Mouse (Mus musculus) stomach, embryonic 15.5 days (tissue): ENCODE measurements around the gene Wls. TPM values are rescaled to one million over a fixed set of nuclear protein-coding genes. Genes with fewer than 3 reads are reported as not detected.

Source experiments
- ATAC-seq: fragments of 200-750 bp; cut with Nextera tagmentation; 2 replicates; pipeline ENCODE4 v1.8.0; 2017; ENCODE audit warnings: low read depth, moderate number of reproducible peaks, moderate TSS enrichment; ENCODE audit not compliant: insufficient read depth, low FRiP score
- H3K27ac ChIP-seq: fragments of 300-500 bp; sonication (generic); 2 replicates; pipeline ENCODE4 v1.5.1; 2015; ENCODE audit warnings: mild to moderate bottlenecking, inconsistent platforms
- H3K27me3 ChIP-seq: fragments of 300-500 bp; sonication (generic); replicated peaks from 2 replicates; pipeline ENCODE4 v1.6.1; 2015; ENCODE audit warnings: inconsistent platforms
- H3K36me3 ChIP-seq: fragments of 300-500 bp; sonication (generic); 2 replicates; pipeline ENCODE4 v1.6.1; 2015; ENCODE audit warnings: inconsistent platforms
- H3K4me1 ChIP-seq: fragments of 300-500 bp; sonication (generic); 2 replicates; pipeline ENCODE4 v1.6.1; 2015; ENCODE audit warnings: inconsistent platforms
- H3K4me2 ChIP-seq: fragments of 300-500 bp; sonication (generic); 2 replicates; pipeline ENCODE4 v1.6.1; 2015; ENCODE audit warnings: mild to moderate bottlenecking, inconsistent platforms
- H3K4me3 ChIP-seq: fragments of 300-500 bp; sonication (generic); replicated peaks from 2 replicates; pipeline ENCODE4 v1.5.1; 2015; ENCODE audit warnings: inconsistent platforms
- H3K9ac ChIP-seq: fragments of 300-500 bp; sonication (generic); 2 replicates; pipeline ENCODE4 v1.6.1; 2015; ENCODE audit warnings: inconsistent platforms
- H3K9me3 ChIP-seq: fragments of 300-500 bp; sonication (generic); 2 replicates; pipeline ENCODE4 v1.6.1; 2016; ENCODE audit warnings: inconsistent platforms
- WGBS: fragments of 180-500 bp; shearing (Covaris S2); methylation state at CpG from one replicate; pipeline ENCODE4 v1.1.7; 2015; 5-methylcytosine and 5-hydroxymethylcytosine counted together
- polyA plus RNA-seq: library from polyadenylated mRNA; unstranded; fragments of >200 nt; fragmentation: Nextera tagmentation; extraction: Ambion mirVana; gene quantifications from 2 replicates; pipeline ENCODE4 v1.2.1, GENCODE M21; 2015

Wls gene
- polyA plus RNA-seq: 88.9 and 92.3 TPM in 2 replicates

- 0% methylated on average over 19 of the region's 21 CpGs for WGBS
- H3K36me3 ChIP-seq: no peaks in the 10 kb centered on the region
- H3K4me1 ChIP-seq: no peaks in the 10 kb centered on the region
- no peaks in the 10 kb centered on the region for H3K9me3 ChIP-seq
- H3K4me2 ChIP-seq: peak within 1 kb of the TSS; percentile 79
- H3K9ac ChIP-seq: peak within 1 kb of the TSS; percentile 43
- no peaks in the 10 kb centered on the region for H3K27me3 ChIP-seq
- peak within 1 kb of the TSS; percentile 77 for H3K27ac ChIP-seq
- ATAC-seq: peak; percentile 91
- H3K4me3 ChIP-seq: peak within 1 kb of the TSS; percentile 53
Observed at GRCm38 (mm10) chr3:159839481-159839880, at the start of gene Wls. Gene Wls, plus strand, starts transcription at chr3:159839672.

GRCm38 (mm10) chr3:159789781-159790180 lies 49.7 kb upstream of the Wls start:
- Histone ChIP-seq H3K9ac (no peak overlapping the region), H3K4me2 (no peak overlapping the region), H3K9me3 (no peaks in the 10 kb centered on the region), H3K4me3 (no peak overlapping the region), H3K36me3 (no peaks in the 10 kb centered on the region), H3K27me3 (no peaks in the 10 kb centered on the region), H3K4me1 (no peaks in the 10 kb centered on the region), H3K27ac (no peak overlapping the region)
- no peak for ATAC-seq
- WGBS: 62% methylated on average over 2 of the region's 2 CpGs

- no peaks in the 10 kb centered on the region for H3K4me1 ChIP-seq
- H3K9ac ChIP-seq: no peak overlapping the region
- no peaks in the 10 kb centered on the region for H3K36me3 ChIP-seq
- H3K27me3 ChIP-seq: no peaks in the 10 kb centered on the region
- no peak overlapping the region for H3K4me2 ChIP-seq
- no peak overlapping the region for H3K4me3 ChIP-seq
- H3K9me3 ChIP-seq: no peaks in the 10 kb centered on the region
- H3K27ac ChIP-seq: no peak overlapping the region
- no peak for ATAC-seq
Observed at GRCm38 (mm10) chr3:159831535-159831934, 7.9 kb upstream of the Wls start.

- no peaks in the 10 kb centered on the region for H3K4me1 ChIP-seq
- ATAC-seq: peak; percentile 71
- peak overlapping the region; percentile 53 for H3K4me3 ChIP-seq
- peak overlapping the region; percentile 77 for H3K27ac ChIP-seq
- H3K4me2 ChIP-seq: peak overlapping the region; percentile 79
- WGBS: 0% methylated on average over 27 of the region's 27 CpGs
- H3K36me3 ChIP-seq: no peaks in the 10 kb centered on the region
- H3K9me3 ChIP-seq: no peaks in the 10 kb centered on the region
- peak overlapping the region; percentile 43 for H3K9ac ChIP-seq
- no peaks in the 10 kb centered on the region for H3K27me3 ChIP-seq
Observed at GRCm38 (mm10) chr3:159840002-159840816, 737 bp downstream of the Wls start.

GRCm38 (mm10) chr3:159840817-159841390 lies 1.4 kb downstream of the Wls start:
- Histone ChIP-seq H3K9ac (peak overlapping the region; percentile 43), H3K4me3 (peak overlapping the region; percentile 53), H3K9me3 (no peaks in the 10 kb centered on the region), H3K4me1 (no peaks in the 10 kb centered on the region), H3K36me3 (no peaks in the 10 kb centered on the region), H3K27ac (peak overlapping the region; percentile 77), H3K27me3 (no peaks in the 10 kb centered on the region), H3K4me2 (peak overlapping the region; percentile 79)
- no peak for ATAC-seq
- 2% methylated on average over 12 of the region's 12 CpGs for WGBS

GRCm38 (mm10) chr3:159841458-159841857 lies 2.0 kb downstream of the Wls start:
- no peak for ATAC-seq
- 17% methylated on average over 3 of the region's 3 CpGs for WGBS

GRCm38 (mm10) chr3:159843135-159843534 lies 3.7 kb downstream of the Wls start:
- 63% methylated on average over 4 of the region's 4 CpGs for WGBS
- no peak for ATAC-seq

More at GRCm38 (mm10) chr3:159841458-159841857, 2.0 kb downstream of the Wls start:
- Histone ChIP-seq H3K4me1 (no peaks in the 10 kb centered on the region), H3K9ac (no peak overlapping the region), H3K4me3 (peak overlapping the region; percentile 53), H3K4me2 (peak overlapping the region; percentile 79), H3K9me3 (no peaks in the 10 kb centered on the region), H3K27ac (peak overlapping the region; percentile 77), H3K27me3 (no peaks in the 10 kb centered on the region), H3K36me3 (no peaks in the 10 kb centered on the region)

GRCm38 (mm10) chr3:159847410-159848016 lies 8.0 kb downstream of the Wls start:
- peak; percentile 66 for ATAC-seq

More at GRCm38 (mm10) chr3:159843135-159843534, 3.7 kb downstream of the Wls start:
- H3K4me2 ChIP-seq: no peak overlapping the region
- no peak overlapping the region for H3K9ac ChIP-seq
- H3K36me3 ChIP-seq: no peaks in the 10 kb centered on the region
- no peaks in the 10 kb centered on the region for H3K9me3 ChIP-seq
- no peaks in the 10 kb centered on the region for H3K27me3 ChIP-seq
- H3K4me3 ChIP-seq: no peak overlapping the region
- H3K27ac ChIP-seq: no peak overlapping the region
- no peaks in the 10 kb centered on the region for H3K4me1 ChIP-seq

GRCm38 (mm10) chr3:159848156-159848555 lies 8.7 kb downstream of the Wls start:
- Histone ChIP-seq H3K4me3 (no peak overlapping the region), H3K4me2 (no peak overlapping the region), H3K27ac (no peak overlapping the region), H3K27me3 (no peaks in the 10 kb centered on the region), H3K36me3 (no peaks in the 10 kb centered on the region), H3K9me3 (no peaks in the 10 kb centered on the region), H3K4me1 (no peaks in the 10 kb centered on the region), H3K9ac (no peak overlapping the region)
- no peak for ATAC-seq

More at GRCm38 (mm10) chr3:159847410-159848016, 8.0 kb downstream of the Wls start:
- Histone ChIP-seq H3K36me3 (no peaks in the 10 kb centered on the region), H3K27me3 (no peaks in the 10 kb centered on the region), H3K4me1 (no peaks in the 10 kb centered on the region), H3K9me3 (no peaks in the 10 kb centered on the region), H3K9ac (no peak overlapping the region), H3K4me2 (no peak overlapping the region), H3K27ac (no peak overlapping the region), H3K4me3 (no peak overlapping the region)
- WGBS: 28% methylated on average over 2 of the region's 2 CpGs

GRCm38 (mm10) chr3:159851476-159851875 lies 12.0 kb downstream of the Wls start:
- H3K4me1 ChIP-seq: no peaks in the 10 kb centered on the region
- H3K9ac ChIP-seq: no peak overlapping the region
- H3K27me3 ChIP-seq: no peaks in the 10 kb centered on the region
- 90% methylated on average over 2 of the region's 2 CpGs for WGBS
- H3K27ac ChIP-seq: no peak overlapping the region
- no peak overlapping the region for H3K4me2 ChIP-seq
- no peak overlapping the region for H3K4me3 ChIP-seq
- no peaks in the 10 kb centered on the region for H3K9me3 ChIP-seq
- no peaks in the 10 kb centered on the region for H3K36me3 ChIP-seq
- ATAC-seq: no peak

- ATAC-seq: no peak
- no peaks in the 10 kb centered on the region for H3K27me3 ChIP-seq
- no peak overlapping the region for H3K4me2 ChIP-seq
- WGBS: 79% methylated on average over 2 of the region's 2 CpGs
- H3K9ac ChIP-seq: no peak overlapping the region
- no peaks in the 10 kb centered on the region for H3K9me3 ChIP-seq
- no peaks in the 10 kb centered on the region for H3K36me3 ChIP-seq
- H3K4me3 ChIP-seq: no peak overlapping the region
- no peaks in the 10 kb centered on the region for H3K4me1 ChIP-seq
- H3K27ac ChIP-seq: no peak overlapping the region
Observed at GRCm38 (mm10) chr3:159851980-159852379, 12.5 kb downstream of the Wls start.

- WGBS: 80% methylated on average over 1 of the region's 1 CpGs
- Histone ChIP-seq H3K4me2 (no peak overlapping the region), H3K9ac (no peak overlapping the region), H3K27me3 (no peaks in the 10 kb centered on the region), H3K4me1 (no peaks in the 10 kb centered on the region), H3K36me3 (no peaks in the 10 kb centered on the region), H3K4me3 (no peak overlapping the region), H3K9me3 (no peaks in the 10 kb centered on the region), H3K27ac (no peak overlapping the region)
- ATAC-seq: no peak
Observed at GRCm38 (mm10) chr3:159857112-159857511, 17.6 kb downstream of the Wls start.
